Mouse (Mus musculus) adrenal gland, adult 2 months (tissue): ENCODE data around the gene Cfap54. TPM values are rescaled to one million over a fixed set of nuclear protein-coding genes. Genes with fewer than 3 reads are reported as not detected.

Experiments used
- DNase-seq: peaks from one replicate; pipeline ENCODE4 v3.0.0; 2021
- polyA plus RNA-seq: library from polyadenylated mRNA; depleted of rRNA; stranded (reverse); fragments of >200 nt; gene quantifications from 2 replicates; pipeline ENCODE4 v1.2.3, GENCODE M21; 2012
- total RNA-seq, 2 experiments: library from RNA; stranded (reverse); gene quantifications; 2 replicates each; pipeline ENCODE4 v1.2.3; 2021

Gene Cfap54
- total and polyA plus RNA-seq, 3 experiments: 0.35 to 6.8 (median 4.8) TPM

- DNase-seq: no peak
These were observed 28.1 kb downstream of the Cfap54 start for GRCm38 (mm10) chr10:93053315-93053714.

- peak; percentile 79 for DNase-seq
These were observed 30.2 kb downstream of the Cfap54 start for GRCm38 (mm10) chr10:93051016-93051726.

- no peak for DNase-seq
These were observed 30.8 kb downstream of the Cfap54 start for GRCm38 (mm10) chr10:93050571-93050970.

- DNase-seq: no peak
These were observed 38.2 kb downstream of the Cfap54 start for GRCm38 (mm10) chr10:93043195-93043594.

GRCm38 (mm10) chr10:93041850-93042249, 39.6 kb downstream of the Cfap54 start:
- no peak for DNase-seq

GRCm38 (mm10) chr10:93041392-93041791, 40.0 kb downstream of the Cfap54 start:
- no peak for DNase-seq

- no peak for DNase-seq
These were observed 44.9 kb downstream of the Cfap54 start for GRCm38 (mm10) chr10:93036532-93036931.

GRCm38 (mm10) chr10:93035489-93035888, 45.9 kb downstream of the Cfap54 start:
- no peak for DNase-seq

GRCm38 (mm10) chr10:93023295-93023694, 58.1 kb downstream of the Cfap54 start:
- DNase-seq: no peak

GRCm38 (mm10) chr10:93014059-93014795, 67.2 kb downstream of the Cfap54 start:
- DNase-seq: peak; percentile 56

GRCm38 (mm10) chr10:93011085-93011484, 70.3 kb downstream of the Cfap54 start:
- DNase-seq: no peak

GRCm38 (mm10) chr10:93006970-93007369, 74.4 kb downstream of the Cfap54 start:
- no peak for DNase-seq

- DNase-seq: no peak
These were observed 75.0 kb downstream of the Cfap54 start for GRCm38 (mm10) chr10:93006405-93006804.

- DNase-seq: no peak
These were observed 82.9 kb downstream of the Cfap54 start for GRCm38 (mm10) chr10:92998536-92998935.

GRCm38 (mm10) chr10:92995186-92995585, 86.2 kb downstream of the Cfap54 start:
- no peak for DNase-seq

GRCm38 (mm10) chr10:92994340-92994739, 87.1 kb downstream of the Cfap54 start:
- no peak for DNase-seq

GRCm38 (mm10) chr10:92992526-92992925, 88.9 kb downstream of the Cfap54 start:
- no peak for DNase-seq

GRCm38 (mm10) chr10:92990576-92990975, 90.8 kb downstream of the Cfap54 start:
- DNase-seq: no peak

GRCm38 (mm10) chr10:92965134-92965533, 116.3 kb downstream of the Cfap54 start:
- no peak for DNase-seq

GRCm38 (mm10) chr10:92950044-92950443, 131.4 kb downstream of the Cfap54 start:
- no peak for DNase-seq

- peak; percentile 44 for DNase-seq
These were observed 138.4 kb downstream of the Cfap54 start for GRCm38 (mm10) chr10:92942848-92943645.

GRCm38 (mm10) chr10:92941616-92942015, 139.8 kb downstream of the Cfap54 start:
- no peak for DNase-seq
